Mouse (Mus musculus): ENCODE measurements around the gene Pard3b. TPM values are rescaled to one million over a fixed set of nuclear protein-coding genes. Genes with fewer than 3 reads are reported as not detected.

Pard3b gene
- polyA plus RNA-seq, 1 experiment from 2014 or later = 13.8 TPM

- ATAC-seq (ENCODE audit: low FRiP score, low TSS enrichment) (no peak), DNase-seq (ENCODE audit: low spot score) (no peak)
- Histone ChIP-seq H3K27ac (replicated peaks) (no peak overlapping the region), H3K36me3 (ENCODE audit: control insufficient read depth, insufficient read depth, low read length) (no peaks in the 10 kb centered on the region), H3K4me3 (ENCODE audit: low read depth, low read length) (no peak overlapping the region), H3K4me2 (replicated peaks; ENCODE audit: low read depth) (no peak overlapping the region), H3K9ac (ENCODE audit: low read length) (no peak overlapping the region), H3K27me3 (ENCODE audit: control insufficient read depth, insufficient read depth, low read length) (no peaks in the 10 kb centered on the region), H3K9me3 (ENCODE audit: control insufficient read depth, low read length) (no peaks in the 10 kb centered on the region), H3K4me1 (replicated peaks; ENCODE audit: control insufficient read depth, insufficient read depth) (no peaks in the 10 kb centered on the region)
- TF ChIP-seq CTCF (IDR thresholded peaks at IDR 0.05; ENCODE audit: low read depth) = no peak
- TF ChIP-seq EP300 (optimal IDR thresholded peaks at IDR 0.05) = no peak
- WGBS = 57% methylated on average over 6 of the region's 6 CpGs
Observed at GRCm38 (mm10) chr1:62551516-62551915, 912.9 kb downstream of the Pard3b start.

- no peak for TF ChIP-seq EP300 (optimal IDR thresholded peaks at IDR 0.05)
- no peak for TF ChIP-seq CTCF (IDR thresholded peaks at IDR 0.05; ENCODE audit: low read depth)
- Histone ChIP-seq H3K4me1 (replicated peaks; ENCODE audit: control insufficient read depth, insufficient read depth) (no peaks in the 10 kb centered on the region), H3K9me3 (ENCODE audit: control insufficient read depth, low read length) (no peaks in the 10 kb centered on the region), H3K36me3 (ENCODE audit: control insufficient read depth, insufficient read depth, low read length) (no peaks in the 10 kb centered on the region), H3K27ac (replicated peaks) (no peak overlapping the region), H3K9ac (ENCODE audit: low read length) (no peak overlapping the region), H3K4me2 (replicated peaks; ENCODE audit: low read depth) (no peak overlapping the region), H3K4me3 (ENCODE audit: low read depth, low read length) (no peak overlapping the region), H3K27me3 (ENCODE audit: control insufficient read depth, insufficient read depth, low read length) (no peaks in the 10 kb centered on the region)
- ATAC-seq (ENCODE audit: low FRiP score, low TSS enrichment) = no peak
- DNase-seq (ENCODE audit: low spot score) = no peak
- 54% methylated on average over 1 of the region's 1 CpGs for WGBS
Observed at GRCm38 (mm10) chr1:62555838-62556237, 917.2 kb downstream of the Pard3b start.

GRCm38 (mm10) chr1:62562987-62563386, 924.4 kb downstream of the Pard3b start:
- 95% methylated on average over 7 of the region's 7 CpGs for WGBS
- ATAC-seq (ENCODE audit: low FRiP score, low TSS enrichment) (no peak), DNase-seq (ENCODE audit: low spot score) (no peak)
- no peak for TF ChIP-seq EP300 (optimal IDR thresholded peaks at IDR 0.05)
- TF ChIP-seq CTCF (IDR thresholded peaks at IDR 0.05; ENCODE audit: low read depth) = no peak
- Histone ChIP-seq H3K36me3 (ENCODE audit: control insufficient read depth, insufficient read depth, low read length) (no peaks in the 10 kb centered on the region), H3K4me1 (replicated peaks; ENCODE audit: control insufficient read depth, insufficient read depth) (no peaks in the 10 kb centered on the region), H3K9ac (ENCODE audit: low read length) (no peak overlapping the region), H3K9me3 (ENCODE audit: control insufficient read depth, low read length) (no peaks in the 10 kb centered on the region), H3K4me3 (ENCODE audit: low read depth, low read length) (no peak overlapping the region), H3K27ac (replicated peaks) (no peak overlapping the region), H3K27me3 (ENCODE audit: control insufficient read depth, insufficient read depth, low read length) (no peaks in the 10 kb centered on the region), H3K4me2 (replicated peaks; ENCODE audit: low read depth) (no peak overlapping the region)

- no peak overlapping the region for H3K9ac ChIP-seq (ENCODE audit: low read length)
- no peaks in the 10 kb centered on the region for H3K4me1 ChIP-seq (replicated peaks; ENCODE audit: control insufficient read depth, insufficient read depth)
- no peaks in the 10 kb centered on the region for H3K27me3 ChIP-seq (ENCODE audit: control insufficient read depth, insufficient read depth, low read length)
- H3K4me2 ChIP-seq (replicated peaks; ENCODE audit: low read depth) = no peak overlapping the region
- WGBS = 64% methylated on average over 13 of the region's 13 CpGs
- no peak overlapping the region for H3K27ac ChIP-seq (replicated peaks)
- no peaks in the 10 kb centered on the region for H3K36me3 ChIP-seq (ENCODE audit: control insufficient read depth, insufficient read depth, low read length)
- ATAC-seq (ENCODE audit: low FRiP score, low TSS enrichment) (no peak), DNase-seq (ENCODE audit: low spot score) (no peak)
- H3K9me3 ChIP-seq (ENCODE audit: control insufficient read depth, low read length) = no peaks in the 10 kb centered on the region
- H3K4me3 ChIP-seq (ENCODE audit: low read depth, low read length) = no peak overlapping the region
- TF ChIP-seq EP300 (optimal IDR thresholded peaks at IDR 0.05) (no peak), CTCF (IDR thresholded peaks at IDR 0.05; ENCODE audit: low read depth) (no peak)
Observed at GRCm38 (mm10) chr1:62564245-62565119, 925.9 kb downstream of the Pard3b start.

GRCm38 (mm10) chr1:62565120-62565809, 926.6 kb downstream of the Pard3b start:
- ATAC-seq (ENCODE audit: low FRiP score, low TSS enrichment) (no peak), DNase-seq (ENCODE audit: low spot score) (no peak)
- H3K27ac ChIP-seq (replicated peaks) = no peak overlapping the region
- TF ChIP-seq CTCF (IDR thresholded peaks at IDR 0.05; ENCODE audit: low read depth) (no peak), EP300 (optimal IDR thresholded peaks at IDR 0.05) (no peak)
- H3K36me3 ChIP-seq (ENCODE audit: control insufficient read depth, insufficient read depth, low read length) = no peaks in the 10 kb centered on the region
- WGBS = 68% methylated on average over 9 of the region's 9 CpGs
- no peak overlapping the region for H3K4me3 ChIP-seq (ENCODE audit: low read depth, low read length)
- no peak overlapping the region for H3K9ac ChIP-seq (ENCODE audit: low read length)
- no peaks in the 10 kb centered on the region for H3K4me1 ChIP-seq (replicated peaks; ENCODE audit: control insufficient read depth, insufficient read depth)
- H3K27me3 ChIP-seq (ENCODE audit: control insufficient read depth, insufficient read depth, low read length) = no peaks in the 10 kb centered on the region
- H3K4me2 ChIP-seq (replicated peaks; ENCODE audit: low read depth) = no peak overlapping the region
- H3K9me3 ChIP-seq (ENCODE audit: control insufficient read depth, low read length) = no peaks in the 10 kb centered on the region

GRCm38 (mm10) chr1:62566596-62566995, 928.0 kb downstream of the Pard3b start:
- no peaks in the 10 kb centered on the region for H3K27me3 ChIP-seq (ENCODE audit: control insufficient read depth, insufficient read depth, low read length)
- no peaks in the 10 kb centered on the region for H3K36me3 ChIP-seq (ENCODE audit: control insufficient read depth, insufficient read depth, low read length)
- H3K27ac ChIP-seq (replicated peaks) = no peak overlapping the region
- ATAC-seq (ENCODE audit: low FRiP score, low TSS enrichment) = no peak
- DNase-seq (ENCODE audit: low spot score) = no peak
- TF ChIP-seq EP300 (optimal IDR thresholded peaks at IDR 0.05) (no peak), CTCF (IDR thresholded peaks at IDR 0.05; ENCODE audit: low read depth) (no peak)
- no peaks in the 10 kb centered on the region for H3K4me1 ChIP-seq (replicated peaks; ENCODE audit: control insufficient read depth, insufficient read depth)
- H3K4me3 ChIP-seq (ENCODE audit: low read depth, low read length) = no peak overlapping the region
- no peaks in the 10 kb centered on the region for H3K9me3 ChIP-seq (ENCODE audit: control insufficient read depth, low read length)
- no peak overlapping the region for H3K4me2 ChIP-seq (replicated peaks; ENCODE audit: low read depth)
- no peak overlapping the region for H3K9ac ChIP-seq (ENCODE audit: low read length)
- 25% methylated on average over 4 of the region's 4 CpGs for WGBS
